Mouse (Mus musculus): ENCODE results near the gene Zbtb8b.
"Not testable (repeated sequence)": the region's sequence is repeated elsewhere in the genome, so short reads cannot be mapped to it uniquely, and the experiment has no call there.

Zbtb8b gene

GRCm38 (mm10) chr4:129415892-129416291 lies 24.8 kb downstream of the Zbtb8b start:
- DNase-seq (ENCODE audit: low read depth), result no peak

- DNase-seq (ENCODE audit: low read depth), result no peak
Measured at GRCm38 (mm10) chr4:129410991-129411390, 29.7 kb downstream of the Zbtb8b start.

- not testable (repeated sequence) for DNase-seq (ENCODE audit: low read depth)
Measured at GRCm38 (mm10) chr4:129410532-129410931, 30.1 kb downstream of the Zbtb8b start.

GRCm38 (mm10) chr4:129406447-129406846 lies 34.2 kb downstream of the Zbtb8b start:
- peak; percentile 75 for DNase-seq (ENCODE audit: low read depth)

GRCm38 (mm10) chr4:129399813-129400212 lies 40.8 kb downstream of the Zbtb8b start:
- no peak for DNase-seq (ENCODE audit: low read depth)

GRCm38 (mm10) chr4:129396960-129397359 lies 43.7 kb downstream of the Zbtb8b start:
- DNase-seq (ENCODE audit: low read depth), result no peak

GRCm38 (mm10) chr4:129394089-129394870 lies 46.4 kb downstream of the Zbtb8b start:
- no peak for DNase-seq (ENCODE audit: low read depth)

- DNase-seq (ENCODE audit: low read depth), result no peak
Measured at GRCm38 (mm10) chr4:129390936-129391557, 49.6 kb downstream of the Zbtb8b start.

- no peak for DNase-seq (ENCODE audit: low read depth)
Measured at GRCm38 (mm10) chr4:129390216-129390743, 50.4 kb downstream of the Zbtb8b start.

GRCm38 (mm10) chr4:129388404-129388803 lies 52.2 kb downstream of the Zbtb8b start:
- no peak for DNase-seq (ENCODE audit: low read depth)

GRCm38 (mm10) chr4:129386989-129387388 lies 53.7 kb downstream of the Zbtb8b start:
- DNase-seq (ENCODE audit: low read depth), result no peak

- DNase-seq (ENCODE audit: low read depth), result no peak
Measured at GRCm38 (mm10) chr4:129386269-129386946, 54.2 kb downstream of the Zbtb8b start.

- no peak for DNase-seq (ENCODE audit: low read depth)
Measured at GRCm38 (mm10) chr4:129385685-129386084, 55.0 kb downstream of the Zbtb8b start.

GRCm38 (mm10) chr4:129384440-129384839 lies 56.2 kb downstream of the Zbtb8b start:
- no peak for DNase-seq (ENCODE audit: low read depth)

GRCm38 (mm10) chr4:129383586-129383985 lies 57.1 kb downstream of the Zbtb8b start:
- no peak for DNase-seq (ENCODE audit: low read depth)

- no peak for DNase-seq (ENCODE audit: low read depth)
Measured at GRCm38 (mm10) chr4:129382488-129382887, 58.2 kb downstream of the Zbtb8b start.

GRCm38 (mm10) chr4:129382029-129382428 lies 58.6 kb downstream of the Zbtb8b start:
- no peak for DNase-seq (ENCODE audit: low read depth)

GRCm38 (mm10) chr4:129381148-129381547 lies 59.5 kb downstream of the Zbtb8b start:
- DNase-seq (ENCODE audit: low read depth), result no peak

- no peak for DNase-seq (ENCODE audit: low read depth)
Measured at GRCm38 (mm10) chr4:129379805-129380204, 60.8 kb downstream of the Zbtb8b start.

- peak; percentile 72 for DNase-seq (ENCODE audit: low read depth)
Measured at GRCm38 (mm10) chr4:129377601-129378390, 62.9 kb downstream of the Zbtb8b start, which contains the start of gene Zbtb8a. Gene Zbtb8a, minus strand, starts transcription at chr4:129378116.

GRCm38 (mm10) chr4:129376961-129377545 lies 63.6 kb downstream of the Zbtb8b start:
- DNase-seq (ENCODE audit: low read depth), result peak; percentile 67
